ENCODE assay signal across 25 mouse cellular contexts in the genomic region with DNA sequence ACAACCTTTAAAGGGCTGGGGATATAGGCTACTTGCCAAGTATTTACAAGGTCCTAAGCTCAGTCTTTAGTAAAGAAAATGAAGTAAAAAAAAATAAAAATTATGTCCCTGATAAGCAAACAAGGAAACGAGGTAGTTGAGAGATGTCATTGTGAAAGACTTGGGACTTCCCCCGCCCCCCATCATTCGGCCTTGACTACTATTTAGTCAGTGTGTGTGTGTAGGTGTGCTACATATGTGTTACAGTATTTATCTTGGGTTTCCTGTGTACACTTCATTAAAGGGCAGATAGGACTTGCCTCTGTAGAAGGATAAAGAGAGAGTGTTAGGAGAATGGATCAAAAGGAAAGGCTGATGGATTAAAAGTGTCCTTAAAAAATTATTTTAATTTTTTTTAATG. TPM values are rescaled to one million over a fixed set of nuclear protein-coding genes. Genes with fewer than 3 reads are reported as not detected.
A peak's percentile ranks its signal among the peaks of the same experiment; 100 is the strongest.
DNase-seq lines count a peak whose midpoint lies in the region; ATAC-seq and TF ChIP-seq lines count a peak whose summit lies in the region.
"Had no signal": no experiment of that assay in that cellular context is flagged by ENCODE, and none has a peak within 500 bp of the region (broad histone marks: within the 10 kb centered on the region; RNA-seq: fewer than 3 reads in every experiment).

No protein-coding gene starts in this region.

- peak; percentile 62 for ATAC-seq in activated CD4-positive, CD25-positive, alpha-beta regulatory T cell, adult 4 months
- ATAC-seq in intestine, embryonic 16.5 days: peak; percentile 73
- ATAC-seq in stomach, postnatal 0 days (ENCODE audit: low FRiP score, low TSS enrichment): peak; percentile 88
- ATAC-seq: forebrain, embryonic 13.5 days; midbrain, embryonic 15.5 days had no signal

- DNase-seq in adrenal gland, postnatal 10 days: peak; percentile 27
- no peak for DNase-seq in adrenal gland, adult 2 months
- DNase-seq in stomach, postnatal 0 days (ENCODE audit: low spot score): peak; percentile 69
- DNase-seq in embryo, embryonic 11 days: no peak
- DNase-seq in cerebellum, postnatal 4 days (ENCODE audit: low spot score in 2 of 2): no peak
- no peak for DNase-seq in heart, adult 2 months
- DNase-seq: adrenal gland, postnatal 25 days; cerebellum, adult 18-20 months; cerebellum, postnatal 10 days; gastrocnemius, postnatal 25 days; heart, adult 18-20 months; heart, postnatal 10 days; kidney, postnatal 14 days; right cerebral cortex, postnatal 4 days had no signal

- no peak overlapping the region for H3K9ac ChIP-seq in intestine, embryonic 16.5 days (ENCODE audit: low read depth, low read length)
- no peak overlapping the region for H3K9ac ChIP-seq in stomach, postnatal 0 days (ENCODE audit: low read length)
- H3K9ac ChIP-seq in heart, adult 2 months (ENCODE audit: low read depth, low read length): no peak overlapping the region
- H3K9ac ChIP-seq: forebrain, embryonic 13.5 days; heart, embryonic 13.5 days; hindbrain, embryonic 14.5 days; limb, embryonic 12.5 days; midbrain, embryonic 15.5 days; neural tube, embryonic 12.5 days had no signal

- intact Hi-C loops in heart, adult 2 months (cut with DNase I): no loop called here

- no peak for TF ChIP-seq POLR2A in heart, adult 2 months (IDR thresholded peaks at IDR 0.05; ENCODE audit: insufficient read depth, low read depth, low read length)

- H3K27me3 ChIP-seq in intestine, embryonic 16.5 days (replicated peaks; ENCODE audit: control insufficient read depth, insufficient read depth, low read length): no peaks in the 10 kb centered on the region
- no peaks in the 10 kb centered on the region for H3K27me3 ChIP-seq in stomach, postnatal 0 days (ENCODE audit: control insufficient read depth, insufficient read depth, low read length)
- no peaks in the 10 kb centered on the region for H3K27me3 ChIP-seq in heart, adult 2 months (ENCODE audit: control insufficient read depth, insufficient read depth, low read length)
- H3K27me3 ChIP-seq: forebrain, embryonic 13.5 days; heart, embryonic 13.5 days; limb, embryonic 12.5 days; midbrain, embryonic 15.5 days; neural tube, embryonic 12.5 days had no signal

- WGBS in intestine, embryonic 16.5 days: 62% methylated on average over 3 of the region's 3 CpGs
- WGBS in stomach, postnatal 0 days: 62% methylated on average over 3 of the region's 3 CpGs
- WGBS in heart, adult 2 months: 57% methylated on average over 3 of the region's 3 CpGs

- TF ChIP-seq CTCF in stomach, postnatal 0 days (IDR thresholded peaks at IDR 0.05; ENCODE audit: low read depth): no peak
- TF ChIP-seq CTCF in heart, adult 2 months (IDR thresholded peaks at IDR 0.05): no peak

- H3K4me2 ChIP-seq in intestine, embryonic 16.5 days (ENCODE audit: low read depth, low read length): no peak overlapping the region
- H3K4me2 ChIP-seq in stomach, postnatal 0 days (replicated peaks; ENCODE audit: low read depth): no peak overlapping the region
- H3K4me2 ChIP-seq: forebrain, embryonic 13.5 days; heart, embryonic 13.5 days; hindbrain, embryonic 14.5 days; limb, embryonic 12.5 days; liver, embryonic 11.5 days; midbrain, embryonic 15.5 days; neural tube, embryonic 12.5 days had no signal

- no peaks in the 10 kb centered on the region for H3K79me2 ChIP-seq in heart, adult 2 months (replicated peaks; ENCODE audit: control insufficient read depth, insufficient read depth, low read length)

- TF ChIP-seq EP300 in stomach, postnatal 0 days (optimal IDR thresholded peaks at IDR 0.05): no peak
- no peak for TF ChIP-seq EP300 in heart, adult 2 months (IDR thresholded peaks at IDR 0.05; ENCODE audit: insufficient read depth, low read depth, low read length)

- no peak overlapping the region for H3K4me3 ChIP-seq in intestine, embryonic 16.5 days (ENCODE audit: low read length)
- no peak overlapping the region for H3K4me3 ChIP-seq in stomach, postnatal 0 days (ENCODE audit: low read depth, low read length)
- H3K4me3 ChIP-seq in heart, adult 2 months: no peak overlapping the region
- H3K4me3 ChIP-seq: forebrain, embryonic 13.5 days; heart, embryonic 13.5 days; limb, embryonic 12.5 days; midbrain, embryonic 15.5 days; neural tube, embryonic 12.5 days had no signal

- no peak overlapping the region for H3K27ac ChIP-seq in intestine, embryonic 16.5 days (ENCODE audit: low read length)
- H3K27ac ChIP-seq in stomach, postnatal 0 days (replicated peaks): no peak overlapping the region
- no peak overlapping the region for H3K27ac ChIP-seq in heart, adult 2 months
- H3K27ac ChIP-seq: forebrain, embryonic 13.5 days; heart, embryonic 13.5 days; hindbrain, embryonic 14.5 days; limb, embryonic 12.5 days; macrophage; midbrain, embryonic 15.5 days; neural tube, embryonic 12.5 days had no signal

- no peaks in the 10 kb centered on the region for H3K9me3 ChIP-seq in intestine, embryonic 16.5 days (ENCODE audit: control insufficient read depth, low read length)
- no peaks in the 10 kb centered on the region for H3K9me3 ChIP-seq in stomach, postnatal 0 days (ENCODE audit: control insufficient read depth, low read length)
- H3K9me3 ChIP-seq: forebrain, embryonic 13.5 days; G1E; heart, embryonic 13.5 days; limb, embryonic 12.5 days; midbrain, embryonic 15.5 days; neural tube, embryonic 12.5 days had no signal

- H3K36me3 ChIP-seq in intestine, embryonic 16.5 days (ENCODE audit: control insufficient read depth, insufficient read depth, low read length): peaks cover 22% of the 10 kb centered on the region
- peaks cover 28% of the 10 kb centered on the region for H3K36me3 ChIP-seq in stomach, postnatal 0 days (ENCODE audit: control insufficient read depth, insufficient read depth, low read length)
- peaks cover 4% of the 10 kb centered on the region for H3K36me3 ChIP-seq in heart, adult 2 months (ENCODE audit: control insufficient read depth, insufficient read depth, low read length)

- H3K4me1 ChIP-seq in intestine, embryonic 16.5 days (ENCODE audit: control insufficient read depth, insufficient read depth, low read length): no peaks in the 10 kb centered on the region
- H3K4me1 ChIP-seq in stomach, postnatal 0 days (replicated peaks; ENCODE audit: control insufficient read depth, insufficient read depth): no peaks in the 10 kb centered on the region
- H3K4me1 ChIP-seq in heart, adult 2 months (ENCODE audit: control insufficient read depth, insufficient read depth, low read length): no peaks in the 10 kb centered on the region
- H3K4me1 ChIP-seq: forebrain, embryonic 13.5 days; heart, embryonic 13.5 days; limb, embryonic 12.5 days; midbrain, embryonic 15.5 days; neural tube, embryonic 12.5 days had no signal

RNA-seq across cellular contexts. Expression of a gene that starts 10.0 kb away (rescaled TPM):
- 1 to 10 TPM; 9.1 to 9.3 TPM for total RNA-seq in adrenal gland, postnatal 10 days (2021)
- total RNA-seq in adrenal gland, adult 2 months (2021): 10 to 100 TPM in 1 of 2 experiments, 1 to 10 TPM in 1; 9.9 to 12.1 TPM
- 5.1 and 5.2 TPM in 2 replicates for polyA plus RNA-seq in adrenal gland, adult 2 months (2012; rRNA removed)
- polyA plus RNA-seq in activated CD4-positive, CD25-positive, alpha-beta regulatory T cell, adult 4 months (2017; shearing (Covaris generic)): 1 to 10 TPM; 5.7 to 5.8 TPM
- polyA plus RNA-seq in intestine, embryonic 16.5 days (2015; fragmentation: Nextera tagmentation; extraction: Ambion mirVana): 5.7 and 6.7 TPM in 2 replicates
- polyA plus RNA-seq in stomach, postnatal 0 days (2015; fragmentation: Nextera tagmentation; extraction: Ambion mirVana): 2.8 and 3.2 TPM in 2 replicates
- 1 to 10 TPM; 4.0 to 4.9 TPM for total RNA-seq in heart, adult 2 months (2021)
- 1.3 and 2.9 TPM in 2 replicates for polyA plus RNA-seq in heart, adult 2 months (2012; rRNA removed)

RNA-seq across cellular contexts. Expression of a gene that starts 12.1 kb away (rescaled TPM):
- total RNA-seq in adrenal gland, postnatal 10 days (2021): 10 to 100 TPM; 16.7 to 21.6 TPM
- 10 to 100 TPM; 14.9 to 17.8 TPM for total RNA-seq in adrenal gland, adult 2 months (2021)
- 13.5 and 14.1 TPM in 2 replicates for polyA plus RNA-seq in adrenal gland, adult 2 months (2012; rRNA removed)
- 10 to 100 TPM; 34.5 to 43.4 TPM for polyA plus RNA-seq in activated CD4-positive, CD25-positive, alpha-beta regulatory T cell, adult 4 months (2017; shearing (Covaris generic))
- polyA plus RNA-seq in intestine, embryonic 16.5 days (2015; fragmentation: Nextera tagmentation; extraction: Ambion mirVana): 29.1 and 34.0 TPM in 2 replicates
- polyA plus RNA-seq in stomach, postnatal 0 days (2015; fragmentation: Nextera tagmentation; extraction: Ambion mirVana): 17.6 and 19.8 TPM in 2 replicates
- total RNA-seq in heart, adult 2 months (2021): 1 to 10 TPM; 8.1 to 9.9 TPM
- polyA plus RNA-seq in heart, adult 2 months (2012; rRNA removed): 3.2 and 4.4 TPM in 2 replicates

RNA-seq across cellular contexts. Expression of a gene that starts 31.5 kb away (rescaled TPM):
- under 1 TPM; 0.67 to 0.84 TPM for total RNA-seq in adrenal gland, postnatal 10 days (2021)
- total RNA-seq in adrenal gland, adult 2 months (2021): under 1 TPM; 0.14 to 0.38 TPM
- polyA plus RNA-seq in adrenal gland, adult 2 months (2012; rRNA removed): 0.15 and 0.19 TPM in 2 replicates
- 10 to 100 TPM; 39.1 to 40.4 TPM for polyA plus RNA-seq in activated CD4-positive, CD25-positive, alpha-beta regulatory T cell, adult 4 months (2017; shearing (Covaris generic))
- polyA plus RNA-seq in intestine, embryonic 16.5 days (2015; fragmentation: Nextera tagmentation; extraction: Ambion mirVana): 1.1 and 1.2 TPM in 2 replicates
- 0.75 and 1.1 TPM in 2 replicates for polyA plus RNA-seq in stomach, postnatal 0 days (2015; fragmentation: Nextera tagmentation; extraction: Ambion mirVana)
- total RNA-seq in heart, adult 2 months (2021): under 1 TPM; 0.32 to 0.42 TPM
- polyA plus RNA-seq in heart, adult 2 months (2012; rRNA removed): 0.23 and 0.82 TPM in 2 replicates
- total RNA-seq: adrenal gland, postnatal 25 days had no signal

Comparison
In these comparisons a context has a peak if more than half of its experiments do, and no peak if none do; other contexts are left out.
1. DNase-seq: peak in adrenal gland, postnatal 10 days (single experiment) and stomach, postnatal 0 days (single experiment); none in adrenal gland, adult 2 months (single experiment), embryo, embryonic 11 days (single experiment), cerebellum, postnatal 4 days (0 of 2) and heart, adult 2 months (0 of 2).
2. RNA of a gene that starts 31.5 kb away (polyA plus RNA-seq): 39.1 to 40.4 TPM in activated CD4-positive, CD25-positive, alpha-beta regulatory T cell, adult 4 months; 1.1 to 1.2 TPM in intestine, embryonic 16.5 days, 0.75 to 1.1 TPM in stomach, postnatal 0 days, 0.23 to 0.82 TPM in heart, adult 2 months and 0.15 to 0.19 TPM in adrenal gland, adult 2 months; every median in the first group is over 10 times any median in the second.
3. Peak in every context shown above with its lines, with median percentiles within 50 percentile points of each other: ATAC-seq.